Mouse (Mus musculus) ES-E14 (cell line): ENCODE measurements around the gene Slc44a4. TPM values are rescaled to one million over a fixed set of nuclear protein-coding genes. Genes with fewer than 3 reads are reported as not detected.
"Not testable (repeated sequence)": the region's sequence is repeated elsewhere in the genome, so short reads cannot be mapped to it uniquely, and the experiment has no call there.

Experiments
- DNase-seq: peaks from one replicate; pipeline ENCODE4 v3.0.0-alpha.2; 2013; ENCODE audit warnings: low read depth, low spot score
- H3K27ac ChIP-seq: 2 replicates; pipeline ENCODE4 v1.5.1; 2012; ENCODE audit warnings: low read depth, mild to moderate bottlenecking, low read length, moderate library complexity, mixed read lengths; ENCODE audit not compliant: poor library complexity, insufficient read depth, severe bottlenecking
- H3K36me3 ChIP-seq: 2 replicates; pipeline ENCODE4 v1.6.1; 2012; ENCODE audit warnings: mild to moderate bottlenecking, low read length, moderate library complexity, mixed read lengths; ENCODE audit not compliant: control insufficient read depth, poor library complexity, insufficient read depth, severe bottlenecking
- H3K4me1 ChIP-seq, 2 experiments: fragments of 150-350 bp in 1 of 2; sonication (generic) in 1 of 2; 2 replicates each; pipeline ENCODE4 v1.6.1; 2012; ENCODE audit warnings: low read length in 2 of 2, mild to moderate bottlenecking in 1 of 2, mixed read lengths in 1 of 2; ENCODE audit not compliant: control insufficient read depth in 2 of 2, insufficient read depth in 2 of 2, poor library complexity in 1 of 2
- H3K4me3 ChIP-seq, 2 experiments: fragments of 150-350 bp in 1 of 2; sonication (generic) in 1 of 2; 2 replicates each; pipeline ENCODE4 v1.5.1; 2012; ENCODE audit warnings: low read length in 2 of 2, low read depth in 1 of 2, mild to moderate bottlenecking in 1 of 2, mixed read lengths in 1 of 2; ENCODE audit not compliant: insufficient read depth in 1 of 2, poor library complexity in 1 of 2, severe bottlenecking in 1 of 2
- H3K9ac ChIP-seq: 2 replicates; pipeline ENCODE4 v1.6.1; 2012; ENCODE audit warnings: low read depth, mild to moderate bottlenecking, low read length, mixed read lengths; ENCODE audit not compliant: poor library complexity, insufficient read depth, severe bottlenecking
- H3K9me3 ChIP-seq: fragments of 150-350 bp; sonication (generic); 2 replicates; pipeline ENCODE4 v1.6.1; 2012; ENCODE audit warnings: low read depth, mild to moderate bottlenecking, low read length; ENCODE audit not compliant: control insufficient read depth, insufficient read depth
- CHD2 ChIP-seq: IDR thresholded peaks from 2 replicates; pipeline ENCODE4 v1.6.1; 2014; ENCODE audit warnings: mild to moderate bottlenecking, low read depth, low read length, inconsistent platforms
- HCFC1 ChIP-seq: IDR thresholded peaks from 2 replicates; pipeline ENCODE4 v1.6.1; 2012; ENCODE audit warnings: low read length, inconsistent platforms, borderline replicate concordance; ENCODE audit not compliant: insufficient read depth
- MAFK ChIP-seq: IDR thresholded peaks from 2 replicates; pipeline ENCODE4 v1.6.1; 2014; ENCODE audit warnings: mild to moderate bottlenecking, low read depth, low read length, inconsistent platforms; ENCODE audit not compliant: insufficient read depth
- ZC3H11A ChIP-seq: IDR thresholded peaks from 2 replicates; pipeline ENCODE4 v1.6.1; 2012; ENCODE audit warnings: low read depth, mild to moderate bottlenecking, inconsistent platforms, low read length, borderline replicate concordance
- ZNF384 ChIP-seq: IDR thresholded peaks from 2 replicates; pipeline ENCODE4 v1.6.1; 2012; ENCODE audit warnings: low read depth, low read length, inconsistent platforms
- in situ Hi-C, 2 experiments: fragments of 600-800 bp; cut with MboI; formaldehyde crosslinking; loops; one replicate each; pipeline ENCODE4 v1.15.1; 2025; ENCODE audit warnings: low sequenced_read_pairs in 2 of 2, inconsistent platforms in 1 of 2; ENCODE audit not compliant: unreplicated experiment in 2 of 2
- total RNA-seq: library from RNA; depleted of rRNA; stranded (reverse); fragments of 300-350 nt; gene quantifications from 2 replicates; pipeline ENCODE4 v1.2.3, GENCODE M21; 2012

Slc44a4 gene
- total RNA-seq, 1 experiment, result 5.5 TPM

GRCm38 (mm10) chr17:34946486-34947140 is 32.3 kb downstream of the Slc44a4 start:
- no peak overlapping the region for H3K27ac ChIP-seq
- peaks cover 21% of the 10 kb centered on the region for H3K36me3 ChIP-seq
- no peak for TF ChIP-seq ZNF384
- TF ChIP-seq HCFC1, result no peak
- no peak for TF ChIP-seq ZC3H11A
- TF ChIP-seq MAFK, result no peak
- TF ChIP-seq CHD2, result no peak
- no peaks in the 10 kb centered on the region for H3K4me1 ChIP-seq
- in situ Hi-C loops, result no loop called here
- no peak overlapping the region for H3K9ac ChIP-seq
- no peak overlapping the region for H3K4me3 ChIP-seq
- DNase-seq, result no peak
- H3K9me3 ChIP-seq, result no peaks in the 10 kb centered on the region

DNA sequence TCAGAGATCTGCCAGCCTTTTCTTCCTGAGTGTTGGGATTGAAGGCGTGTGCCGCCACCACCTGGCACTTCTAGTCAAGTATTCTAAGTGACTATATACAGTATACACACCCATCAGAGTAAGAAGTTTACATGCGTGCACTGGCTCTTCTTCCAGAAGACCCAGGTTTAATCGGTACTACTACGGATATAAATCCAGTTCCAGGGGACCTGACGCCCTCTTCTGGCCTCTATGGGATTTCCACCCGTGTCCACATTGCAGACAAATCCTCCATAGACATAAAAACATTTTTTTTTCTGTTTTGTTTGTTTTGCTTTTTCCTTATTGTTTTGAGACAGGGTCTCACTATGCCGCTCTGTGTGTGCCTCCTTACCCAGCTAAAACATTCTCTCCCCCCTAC is 33.3 kb downstream of the Slc44a4 start:
- DNase-seq, result no peak
- Histone ChIP-seq H3K4me1 (no peaks in the 10 kb centered on the region), H3K9me3 (no peaks in the 10 kb centered on the region), H3K9ac (no peak overlapping the region), H3K4me3 (no peak overlapping the region), H3K27ac (no peak overlapping the region), H3K36me3 (peaks cover 27% of the 10 kb centered on the region)
- in situ Hi-C loops, result no loop called here
- TF ChIP-seq HCFC1 (no peak), MAFK (no peak), CHD2 (no peak; the same call in 1 of the 2 replicates), ZNF384 (no peak), ZC3H11A (no peak)

DNA sequence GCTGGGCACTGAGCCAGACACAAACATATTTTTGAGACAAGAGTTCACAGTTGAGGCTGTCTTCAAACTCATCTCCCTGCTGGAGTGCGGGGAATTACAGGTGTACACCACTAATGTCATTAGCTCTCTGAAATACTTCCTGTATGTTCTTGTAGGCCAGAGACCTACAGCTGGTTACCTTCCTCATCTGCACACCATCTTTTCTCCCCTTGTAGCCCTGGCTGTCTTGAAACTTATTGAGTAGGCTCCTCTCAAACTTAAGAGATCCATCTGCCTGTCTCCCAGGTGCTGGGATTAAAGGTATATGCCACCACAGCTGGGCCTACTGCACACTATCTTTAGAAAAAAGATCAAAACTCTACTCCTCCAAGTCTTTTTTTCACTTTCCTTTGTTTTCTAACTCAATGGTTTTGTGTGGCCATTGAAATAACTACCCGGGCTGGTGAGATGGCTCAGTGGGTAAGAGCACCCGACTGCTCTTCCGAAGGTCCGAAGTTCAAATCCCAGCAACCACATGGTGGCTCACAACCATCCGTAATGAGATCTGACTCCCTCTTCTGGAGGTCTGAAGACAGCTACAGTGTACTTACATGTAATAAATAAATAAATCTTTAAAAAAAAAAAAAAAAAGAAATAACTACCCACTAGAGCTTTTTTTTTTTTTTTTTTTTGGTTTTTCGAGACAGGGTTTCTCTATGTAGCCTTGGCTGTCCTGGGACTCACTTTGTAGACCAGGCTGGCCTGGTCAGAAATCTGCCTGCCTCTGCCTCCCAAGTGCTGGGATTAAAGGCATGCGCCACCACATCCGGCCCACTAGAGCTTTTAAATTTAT is 34.7 kb downstream of the Slc44a4 start:
- H3K4me1 ChIP-seq, H3K9me3 ChIP-seq, in situ Hi-C loops, H3K4me3 ChIP-seq, DNase-seq: not testable (repeated sequence)
- H3K36me3 ChIP-seq, result peaks cover 27% of the 10 kb centered on the region
- H3K9ac ChIP-seq, result 0 out of 2 replicates have a peak overlapping the region, but pooled peaks have one; percentile 100
- peak; percentile 34; the same call in 1 of the 2 replicates for TF ChIP-seq ZNF384
- peak overlapping the region; percentile 12 for H3K27ac ChIP-seq

- Histone ChIP-seq H3K36me3 (peaks cover 27% of the 10 kb centered on the region), H3K27ac (peak overlapping the region; percentile 12), H3K9ac (peak overlapping the region; percentile 100; the same call in 1 of the 2 replicates), H3K4me1 (no peaks in the 10 kb centered on the region), H3K9me3 (no peaks in the 10 kb centered on the region), H3K4me3 (peak overlapping the region in 1 of 2 experiments; percentile 97; a peak in 1 of 4 replicates)
- no peak for DNase-seq
- in situ Hi-C loops, result no loop called here
- TF ChIP-seq CHD2 (0 out of 2 replicates have a peak, but pooled peaks have one; percentile 7), MAFK (no peak)
Measured at GRCm38 (mm10) chr17:34949553-34949969, 35.3 kb downstream of the Slc44a4 start.
